Mouse (Mus musculus) naive thymus-derived CD4-positive, alpha-beta T cell, adult 2 months (primary cell): ENCODE results near the gene Tssc4.

Experiments used
- DNase-seq: peaks from one replicate; pipeline ENCODE4 v3.0.0-alpha.2; 2011; ENCODE audit warnings: low read depth

Gene Tssc4

GRCm38 (mm10) chr7:143069751-143070400 lies 827 bp downstream of the Tssc4 start:
- DNase-seq, result no peak

GRCm38 (mm10) chr7:143070506-143071070 lies 1.5 kb downstream of the Tssc4 start:
- DNase-seq, result no peak

GRCm38 (mm10) chr7:143072605-143073004 lies 3.6 kb downstream of the Tssc4 start:
- no peak for DNase-seq

- peak; percentile 72 for DNase-seq
These were observed 4.0 kb downstream of the Tssc4 start for GRCm38 (mm10) chr7:143073086-143073485.

- DNase-seq, result no peak
These were observed 6.3 kb downstream of the Tssc4 start for GRCm38 (mm10) chr7:143075394-143075793.

GRCm38 (mm10) chr7:143077351-143077750 lies 8.3 kb downstream of the Tssc4 start:
- no peak for DNase-seq

- DNase-seq, result no peak
These were observed 13.0 kb downstream of the Tssc4 start for GRCm38 (mm10) chr7:143082024-143082423.

GRCm38 (mm10) chr7:143083708-143084107 lies 14.7 kb downstream of the Tssc4 start:
- DNase-seq, result no peak

GRCm38 (mm10) chr7:143086366-143086765 lies 17.3 kb downstream of the Tssc4 start:
- peak; percentile 74 for DNase-seq

- DNase-seq, result no peak
These were observed 18.1 kb downstream of the Tssc4 start for GRCm38 (mm10) chr7:143087070-143087579.

- no peak for DNase-seq
These were observed 24.8 kb downstream of the Tssc4 start for GRCm38 (mm10) chr7:143093847-143094246.

GRCm38 (mm10) chr7:143094592-143095553 lies 25.8 kb downstream of the Tssc4 start, which contains the start of gene Trpm5:
Trpm5 (minus strand) TSS chr7:143094642.
- peak; percentile 52 for DNase-seq

- no peak for DNase-seq
These were observed 26.5 kb downstream of the Tssc4 start for GRCm38 (mm10) chr7:143095554-143095907.

GRCm38 (mm10) chr7:143100759-143101158 lies 31.7 kb downstream of the Tssc4 start:
- DNase-seq, result no peak

GRCm38 (mm10) chr7:143105258-143105897 lies 36.3 kb downstream of the Tssc4 start:
- no peak for DNase-seq

GRCm38 (mm10) chr7:143106062-143106461 lies 37.0 kb downstream of the Tssc4 start, which contains the start of gene Kcnq1:
Kcnq1 (plus strand) TSS chr7:143106362.
- no peak for DNase-seq

- DNase-seq, result no peak
These were observed 37.8 kb downstream of the Tssc4 start for GRCm38 (mm10) chr7:143106672-143107465.

- no peak for DNase-seq
These were observed 39.2 kb downstream of the Tssc4 start for GRCm38 (mm10) chr7:143108200-143108599.

GRCm38 (mm10) chr7:143108996-143109660 lies 40.1 kb downstream of the Tssc4 start:
- DNase-seq, result no peak

- no peak for DNase-seq
These were observed 40.6 kb downstream of the Tssc4 start for GRCm38 (mm10) chr7:143109696-143110095.

- no peak for DNase-seq
These were observed 41.8 kb downstream of the Tssc4 start for GRCm38 (mm10) chr7:143110803-143111202.
